Mouse (Mus musculus) heart, adult 2 months (tissue): ENCODE results near the gene Nfia. TPM values are rescaled to one million over a fixed set of nuclear protein-coding genes. Genes with fewer than 3 reads are reported as not detected.

Source experiments
- DNase-seq, 2 experiments: peaks; one replicate each; pipeline ENCODE4 v3.0.0; 2021
- H3K27ac ChIP-seq: fragments of 200-600 bp; 2 replicates; pipeline ENCODE4 v1.8.1; 2022
- H3K27me3 ChIP-seq: fragments of 200-500 bp; 2 replicates; pipeline ENCODE4 v1.6.1; 2012; ENCODE audit warnings: mild to moderate bottlenecking, low read length, inconsistent platforms, mixed read lengths; ENCODE audit not compliant: control insufficient read depth, insufficient read depth
- H3K36me3 ChIP-seq: fragments of 200-500 bp; 2 replicates; pipeline ENCODE4 v1.6.1; 2012; ENCODE audit warnings: low read length, inconsistent platforms; ENCODE audit not compliant: control insufficient read depth, insufficient read depth
- H3K4me1 ChIP-seq: fragments of 200-500 bp; 2 replicates; pipeline ENCODE4 v1.6.1; 2011; ENCODE audit warnings: low read length; ENCODE audit not compliant: control insufficient read depth, insufficient read depth
- H3K4me3 ChIP-seq: fragments of 200-600 bp; 2 replicates; pipeline ENCODE4 v1.8.1; 2022
- H3K79me2 ChIP-seq: fragments of 200-500 bp; replicated peaks from 2 replicates; pipeline ENCODE4 v1.6.1; 2012; ENCODE audit warnings: mild to moderate bottlenecking, inconsistent platforms, low read length, moderate library complexity, mixed read lengths; ENCODE audit not compliant: control insufficient read depth, insufficient read depth
- H3K9ac ChIP-seq: fragments of 200-500 bp; 2 replicates; pipeline ENCODE4 v1.6.1; 2012; ENCODE audit warnings: low read depth, mild to moderate bottlenecking, control low read depth, inconsistent platforms, low read length, mixed read lengths
- CTCF ChIP-seq: fragments of 200-600 bp; IDR thresholded peaks from 2 replicates; pipeline ENCODE4 v1.8.1; 2022; ENCODE audit warnings: antibody characterized with exemption, mild to moderate bottlenecking, moderate library complexity
- EP300 ChIP-seq: fragments of 200-500 bp; IDR thresholded peaks from 2 replicates; pipeline ENCODE4 v1.6.1; 2011; ENCODE audit warnings: low read depth, low read length, control low read depth; ENCODE audit not compliant: insufficient read depth
- POLR2A ChIP-seq: fragments of 200-500 bp; IDR thresholded peaks from 2 replicates; pipeline ENCODE4 v1.6.1; 2011; ENCODE audit warnings: mild to moderate bottlenecking, low read depth, low read length, control low read depth; ENCODE audit not compliant: insufficient read depth
- WGBS: fragments of 180-500 bp; shearing (Covaris S2); methylation state at CpG from one replicate; pipeline ENCODE4 v1.1.7; 2018; 5-methylcytosine and 5-hydroxymethylcytosine counted together
- intact Hi-C: fragments of 180-260 bp; cut with DNase I; formaldehyde crosslinking; loops from one replicate; pipeline ENCODE4 v1.15.1; 2025
- long read RNA-seq: library from polyadenylated mRNA; stranded (forward); transcript quantifications from one replicate; pipeline ENCODE4 v2.0.0, GENCODE M21; 2021
- polyA plus RNA-seq: library from polyadenylated mRNA; depleted of rRNA; stranded (reverse); fragments of >200 nt; gene quantifications from 2 replicates; pipeline ENCODE4 v1.2.3, GENCODE M21; 2012; rRNA removed
- total RNA-seq, 2 experiments: library from RNA; stranded (reverse); gene quantifications; 2 replicates each; pipeline ENCODE4 v1.2.3; 2021

Gene Nfia
- total RNA-seq: 100 to 1,000 TPM; 126 to 128 TPM
- polyA plus RNA-seq: 70.3 and 75.6 TPM in 2 replicates
- long read RNA-seq, full-length matches to known transcripts: 5 of 13 reads
- long read RNA-seq, partial matches to known transcripts: 2 of 13 reads
- long read RNA-seq, other reads (novel, unspliced or antisense): 6 of 13 reads

DNA sequence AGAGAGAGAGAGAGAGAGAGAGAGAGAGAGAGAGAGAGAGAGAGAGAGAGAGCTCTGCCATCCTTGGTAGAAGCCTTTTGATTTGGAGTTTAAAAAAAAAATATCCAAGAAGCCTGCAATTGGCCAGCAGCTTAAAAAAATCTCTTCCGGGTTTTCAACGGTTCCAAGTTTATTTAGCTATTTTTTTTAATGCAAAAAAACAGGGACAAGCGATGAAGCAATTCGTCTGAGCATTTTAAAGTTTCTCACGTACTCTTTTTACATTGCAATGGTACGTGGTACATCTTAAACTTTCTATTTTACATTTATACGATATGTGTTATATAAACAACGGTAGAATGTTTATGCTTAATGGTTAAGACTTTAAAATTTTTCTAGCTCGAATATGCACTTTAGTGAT lies at the start of gene Nfia:
Nfia (plus strand) TSS at position 94 of the 400 bp plus-strand sequence.
- DNase-seq: no peak
- intact Hi-C loops: loop anchor here (1.0 kb wide), 1 partner anchor 15 kb away; no protein-coding TSS in a partner anchor
- no peaks in the 10 kb centered on the region for H3K79me2 ChIP-seq
- TF ChIP-seq CTCF (no peak), EP300 (no peak), POLR2A (no peak)
- peak within 1 kb of the TSS; percentile 59 for H3K4me3 ChIP-seq
- H3K36me3 ChIP-seq: peaks cover 12% of the 10 kb centered on the region; the same call in 1 of the 2 replicates
- peak within 1 kb of the TSS; percentile 74 for H3K9ac ChIP-seq
- peaks cover 6% of the 10 kb centered on the region for H3K4me1 ChIP-seq
- under 1% methylated on average over 9 of the region's 9 CpGs for WGBS
- H3K27ac ChIP-seq: peak within 1 kb of the TSS; percentile 90
- no peaks in the 10 kb centered on the region for H3K27me3 ChIP-seq

- Histone ChIP-seq H3K27ac (no peak overlapping the region), H3K9ac (no peak overlapping the region), H3K79me2 (no peaks in the 10 kb centered on the region), H3K36me3 (no peaks in the 10 kb centered on the region), H3K27me3 (no peaks in the 10 kb centered on the region), H3K4me3 (no peak overlapping the region), H3K4me1 (no peaks in the 10 kb centered on the region)
- 90% methylated on average over 6 of the region's 6 CpGs for WGBS
- no peak for DNase-seq
- intact Hi-C loops: no loop called here
- no peak for TF ChIP-seq POLR2A
- TF ChIP-seq CTCF: no peak
- no peak for TF ChIP-seq EP300
These were observed 49.2 kb upstream of the Nfia start for GRCm38 (mm10) chr4:97723374-97723773.

- intact Hi-C loops: no loop called here
- H3K4me1 ChIP-seq: no peaks in the 10 kb centered on the region
- DNase-seq: no peak
- no peak overlapping the region for H3K27ac ChIP-seq
- TF ChIP-seq EP300: no peak
- TF ChIP-seq CTCF: no peak
- no peak for TF ChIP-seq POLR2A
- no peak overlapping the region for H3K9ac ChIP-seq
- H3K27me3 ChIP-seq: no peaks in the 10 kb centered on the region
- H3K4me3 ChIP-seq: no peak overlapping the region
- 88% methylated on average over 4 of the region's 4 CpGs for WGBS
- no peaks in the 10 kb centered on the region for H3K79me2 ChIP-seq
- no peaks in the 10 kb centered on the region for H3K36me3 ChIP-seq
These were observed 44.0 kb upstream of the Nfia start for GRCm38 (mm10) chr4:97728520-97728919.

GRCm38 (mm10) chr4:97729999-97730398 lies 42.5 kb upstream of the Nfia start:
- 87% methylated on average over 6 of the region's 6 CpGs for WGBS
- no peak overlapping the region for H3K27ac ChIP-seq
- no peaks in the 10 kb centered on the region for H3K4me1 ChIP-seq
- DNase-seq: no peak
- no peak overlapping the region for H3K9ac ChIP-seq
- H3K79me2 ChIP-seq: no peaks in the 10 kb centered on the region
- TF ChIP-seq EP300 (no peak), CTCF (no peak), POLR2A (no peak)
- no peaks in the 10 kb centered on the region for H3K27me3 ChIP-seq
- no peak overlapping the region for H3K4me3 ChIP-seq
- H3K36me3 ChIP-seq: no peaks in the 10 kb centered on the region
- intact Hi-C loops: no loop called here

- H3K4me1 ChIP-seq: no peaks in the 10 kb centered on the region
- H3K27ac ChIP-seq: no peak overlapping the region
- no peaks in the 10 kb centered on the region for H3K79me2 ChIP-seq
- no peak for TF ChIP-seq POLR2A
- TF ChIP-seq CTCF: no peak
- no peak for TF ChIP-seq EP300
- 72% methylated on average over 3 of the region's 3 CpGs for WGBS
- H3K9ac ChIP-seq: no peak overlapping the region
- H3K4me3 ChIP-seq: no peak overlapping the region
- intact Hi-C loops: no loop called here
- DNase-seq: no peak
- no peaks in the 10 kb centered on the region for H3K36me3 ChIP-seq
- H3K27me3 ChIP-seq: no peaks in the 10 kb centered on the region
These were observed 42.1 kb upstream of the Nfia start for GRCm38 (mm10) chr4:97730416-97730815.

GRCm38 (mm10) chr4:97733392-97733791 lies 39.1 kb upstream of the Nfia start:
- no peak overlapping the region for H3K27ac ChIP-seq
- H3K27me3 ChIP-seq: no peaks in the 10 kb centered on the region
- H3K4me3 ChIP-seq: no peak overlapping the region
- no peak overlapping the region for H3K9ac ChIP-seq
- TF ChIP-seq EP300 (no peak), CTCF (no peak), POLR2A (no peak)
- 84% methylated on average over 1 of the region's 1 CpGs for WGBS
- intact Hi-C loops: no loop called here
- H3K79me2 ChIP-seq: no peaks in the 10 kb centered on the region
- no peaks in the 10 kb centered on the region for H3K4me1 ChIP-seq
- no peak for DNase-seq
- H3K36me3 ChIP-seq: no peaks in the 10 kb centered on the region
